Mouse (Mus musculus) hematopoietic stem cell, adult 5-6 weeks (primary cell): ENCODE data around the gene Cdc42bpb. TPM values are rescaled to one million over a fixed set of nuclear protein-coding genes. Genes with fewer than 3 reads are reported as not detected.

Experiments
- ATAC-seq, 2 experiments: fragments of 125-278 bp in 1 of 2; replicated peaks in 1 of 2; 2 replicates each; pipeline ENCODE4 v1.8.0; 2016 to 2017; ENCODE audit warnings: inconsistent platforms in 2 of 2, mild to moderate bottlenecking in 2 of 2, moderate number of reproducible peaks in 2 of 2, low read depth in 1 of 2, moderate TSS enrichment in 1 of 2; ENCODE audit not compliant: low FRiP score in 2 of 2, poor library complexity in 2 of 2, severe bottlenecking in 2 of 2, insufficient read depth in 1 of 2, low TSS enrichment in 1 of 2
- total RNA-seq: library from RNA; stranded (forward); fragments of 172-1452, 232-1000 nt; gene quantifications from 2 replicates; pipeline ENCODE4 v1.2.3, GENCODE M21; 2017

Cdc42bpb gene
- total RNA-seq, 1 experiment from 2014 or later = 8.0 TPM

- ATAC-seq = no peak
Observed at GRCm38 (mm10) chr12:111361319-111362098, 16.0 kb downstream of the Cdc42bpb start.

- no peak for ATAC-seq
Observed at GRCm38 (mm10) chr12:111360671-111361070, 16.8 kb downstream of the Cdc42bpb start.

- no peak for ATAC-seq
Observed at GRCm38 (mm10) chr12:111356216-111356615, 21.3 kb downstream of the Cdc42bpb start.

GRCm38 (mm10) chr12:111354142-111354541 is 23.4 kb downstream of the Cdc42bpb start:
- no peak for ATAC-seq

- ATAC-seq = no peak
Observed at GRCm38 (mm10) chr12:111353439-111353915, 24.0 kb downstream of the Cdc42bpb start.

- ATAC-seq = no peak
Observed at GRCm38 (mm10) chr12:111353008-111353407, 24.5 kb downstream of the Cdc42bpb start.

GRCm38 (mm10) chr12:111352520-111352919 is 25.0 kb downstream of the Cdc42bpb start:
- no peak for ATAC-seq

GRCm38 (mm10) chr12:111349540-111350231 is 27.8 kb downstream of the Cdc42bpb start:
- no peak for ATAC-seq

- no peak for ATAC-seq
Observed at GRCm38 (mm10) chr12:111343956-111344355, 33.6 kb downstream of the Cdc42bpb start.

GRCm38 (mm10) chr12:111340692-111341091 is 36.8 kb downstream of the Cdc42bpb start:
- no peak for ATAC-seq

GRCm38 (mm10) chr12:111337864-111338354 is 39.6 kb downstream of the Cdc42bpb start:
- ATAC-seq = no peak

- no peak for ATAC-seq
Observed at GRCm38 (mm10) chr12:111333020-111333605, 44.4 kb downstream of the Cdc42bpb start.

GRCm38 (mm10) chr12:111332443-111332842 is 45.1 kb downstream of the Cdc42bpb start:
- no peak for ATAC-seq

GRCm38 (mm10) chr12:111331573-111331972 is 45.9 kb downstream of the Cdc42bpb start:
- ATAC-seq = 0 out of 4 replicates have a peak, but pooled peaks of 1 of the 2 experiments have one; percentile 17

GRCm38 (mm10) chr12:111329281-111329680 is 48.2 kb downstream of the Cdc42bpb start:
- ATAC-seq = no peak

- ATAC-seq = 0 out of 4 replicates have a peak, but pooled peaks have one; percentile 31 to 47
Observed at GRCm38 (mm10) chr12:111328360-111328759, 49.2 kb downstream of the Cdc42bpb start.

GRCm38 (mm10) chr12:111325744-111326424 is 51.6 kb downstream of the Cdc42bpb start:
- no peak for ATAC-seq
